Mouse (Mus musculus): ENCODE measurements around the gene Slc25a1.
"Not testable (repeated sequence)": the region's sequence is repeated elsewhere in the genome, so short reads cannot be mapped to it uniquely, and the experiment has no call there.

DNA sequence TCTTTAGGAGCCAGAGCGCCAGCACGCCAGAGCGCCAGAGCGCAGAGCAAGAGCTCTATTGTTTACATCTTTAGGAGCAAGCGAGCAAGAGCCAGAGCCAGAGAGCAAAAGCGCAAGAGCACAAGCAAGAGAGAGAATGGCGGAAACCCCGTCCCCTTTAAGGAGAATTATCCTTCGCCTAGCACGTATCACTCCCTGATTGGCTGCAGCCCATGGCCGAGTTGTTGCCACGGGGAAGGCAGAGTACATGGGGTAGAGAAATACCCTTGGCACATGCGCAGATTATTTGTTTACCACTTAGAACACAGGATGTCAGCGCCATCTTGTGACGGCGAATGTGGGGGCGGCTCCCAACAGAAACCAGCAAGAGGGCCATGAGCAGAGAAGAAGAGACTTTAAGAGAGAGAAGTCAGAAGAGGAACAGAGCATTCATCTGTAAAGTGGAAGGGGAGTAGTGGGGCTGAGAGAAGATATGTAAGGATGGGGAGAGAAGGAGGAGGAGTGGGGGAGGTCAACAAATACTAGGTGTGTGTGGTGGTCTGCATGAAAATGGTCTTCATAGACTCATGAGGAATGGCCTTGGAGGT is 28.1 kb upstream of the Slc25a1 start:
- not testable (repeated sequence) for TF ChIP-seq CTCF, EP300 (IDR thresholded peaks at IDR 0.05; ENCODE audit: low read depth)
